Mouse (Mus musculus) G1E-ER4 (cell line): ENCODE measurements around the gene Smim6. TPM values are rescaled to one million over a fixed set of nuclear protein-coding genes. Genes with fewer than 3 reads are reported as not detected.

Experiments
- GATA1 ChIP-seq: IDR thresholded peaks from one replicate; pipeline ENCODE4 v1.8.0; 2012; ENCODE audit warnings: low read length, inconsistent platforms
- polyA plus RNA-seq: library from polyadenylated mRNA; stranded (reverse); fragments of >175 nt; gene quantifications from 2 replicates; pipeline ENCODE4 v1.2.3, GENCODE M21; 2012

The Smim6 gene
- polyA plus RNA-seq, 1 experiment, result not detected

DNA sequence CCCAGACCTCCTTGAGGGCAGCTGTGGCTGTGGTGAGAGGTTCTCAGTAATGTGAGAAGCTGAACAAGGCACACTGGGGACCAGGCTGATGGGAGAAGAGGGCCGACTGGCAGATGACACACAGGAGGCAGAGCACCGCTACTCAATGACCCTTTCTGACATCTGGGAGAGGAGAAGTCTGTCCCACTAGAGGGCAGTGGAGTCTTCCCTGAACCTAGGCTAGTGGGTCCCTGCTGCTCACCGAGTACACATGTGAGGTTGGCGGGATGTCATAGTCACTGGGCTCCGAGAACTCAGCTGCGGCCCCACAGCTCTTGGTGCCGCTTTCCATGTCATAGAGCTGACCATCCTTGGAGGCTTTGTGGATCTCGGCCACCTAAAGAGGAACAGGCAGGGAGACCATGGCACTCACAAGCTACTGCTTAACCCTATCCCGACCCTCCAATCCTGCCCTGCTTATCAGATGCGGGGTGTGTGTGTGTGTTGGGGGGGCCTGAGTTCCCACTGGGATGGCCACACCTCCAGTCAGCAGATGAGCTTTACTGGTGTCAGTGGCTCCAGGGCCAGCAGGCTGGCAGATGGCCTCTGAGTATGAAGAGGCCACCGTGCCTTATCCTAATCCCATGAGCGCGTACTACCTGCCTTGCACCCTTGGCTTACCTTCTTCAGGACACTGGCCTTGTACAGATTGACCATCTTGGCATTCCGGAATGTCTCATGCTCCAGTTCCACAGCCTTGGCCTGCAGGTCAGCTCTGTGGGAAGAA is 16.9 kb upstream of the Smim6 start:
- TF ChIP-seq GATA1, result no peak

DNA sequence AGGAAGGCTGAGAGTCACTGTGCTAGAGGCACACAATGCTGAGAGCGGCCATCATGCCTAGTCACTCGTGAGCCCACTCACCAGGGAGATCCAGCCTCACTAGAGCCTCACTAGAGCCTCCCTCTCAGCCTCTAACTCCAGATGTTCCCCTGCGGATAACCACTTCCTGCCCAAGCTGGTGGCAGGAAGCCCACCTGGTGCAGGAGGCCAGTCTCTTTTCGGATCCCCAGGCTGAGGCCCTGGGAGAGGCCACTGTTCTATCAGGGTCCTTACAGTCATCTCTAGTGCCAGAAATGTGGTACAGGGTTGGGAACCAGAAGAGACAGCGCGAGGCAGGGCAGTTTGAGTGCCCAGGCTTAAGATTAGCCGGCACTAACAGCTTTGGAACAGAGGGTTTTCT is 13.4 kb upstream of the Smim6 start:
- TF ChIP-seq GATA1, result no peak

DNA sequence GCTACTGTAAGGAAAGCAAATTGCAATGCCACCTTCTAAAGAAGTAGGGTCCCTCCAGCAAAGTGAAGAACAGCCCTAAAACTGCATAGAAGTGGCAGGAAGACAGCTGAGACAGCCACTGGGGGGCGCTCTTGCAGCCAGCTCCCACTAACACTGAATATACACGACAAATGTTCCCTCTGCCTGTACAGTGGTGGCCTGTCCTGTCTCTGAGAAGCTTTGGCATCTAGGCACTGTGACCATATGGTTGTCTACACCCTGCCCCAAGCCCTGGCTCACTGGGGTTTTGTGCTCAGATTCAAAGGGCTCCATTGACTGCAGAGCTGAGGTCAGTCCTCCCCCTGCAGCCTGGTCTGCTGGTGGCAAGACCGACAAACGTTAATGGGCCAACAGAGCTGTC is 12.9 kb upstream of the Smim6 start:
- no peak for TF ChIP-seq GATA1

DNA sequence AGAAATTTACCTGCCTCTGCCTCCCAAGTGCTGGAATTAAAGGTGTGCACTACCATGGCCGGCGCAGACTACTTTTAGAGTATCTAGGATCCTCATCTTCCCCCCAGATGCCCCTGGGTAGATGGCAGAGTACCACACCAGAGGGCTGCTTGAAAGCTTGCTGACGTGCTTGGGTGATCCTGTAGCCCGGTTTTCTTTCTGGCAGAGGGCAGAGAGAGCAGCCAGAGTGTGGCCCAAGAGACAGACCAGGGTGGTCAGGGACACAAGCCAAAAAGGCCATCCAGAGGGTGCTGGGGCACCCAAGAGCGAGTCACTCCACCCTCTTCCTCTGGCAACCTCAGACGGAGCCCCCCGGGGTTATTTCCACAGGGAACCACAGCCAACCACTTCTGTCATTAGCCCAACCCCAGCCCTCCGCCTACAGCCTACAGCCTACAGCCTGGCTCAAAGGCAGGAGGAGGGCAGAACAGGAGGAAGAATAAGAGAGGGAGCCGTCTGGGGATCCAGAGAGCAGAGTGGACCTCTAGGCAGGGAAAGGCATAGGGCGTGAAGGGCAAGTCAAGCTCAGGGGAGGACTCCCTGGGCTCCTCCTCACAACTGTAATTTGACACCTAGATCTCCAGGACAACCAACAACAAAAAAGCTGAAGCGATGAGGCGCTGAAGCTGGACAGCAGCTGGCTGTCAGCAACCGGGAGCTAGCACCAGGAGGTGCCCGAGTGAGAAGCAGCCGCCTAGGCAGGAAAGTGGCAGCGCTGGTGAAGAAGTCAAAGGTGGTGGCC is 12.1 kb upstream of the Smim6 start, which contains the start of gene Smim5:
TSS of gene Smim5 (plus strand) at position 481 of the 781 bp plus-strand sequence.
- no peak for TF ChIP-seq GATA1

DNA sequence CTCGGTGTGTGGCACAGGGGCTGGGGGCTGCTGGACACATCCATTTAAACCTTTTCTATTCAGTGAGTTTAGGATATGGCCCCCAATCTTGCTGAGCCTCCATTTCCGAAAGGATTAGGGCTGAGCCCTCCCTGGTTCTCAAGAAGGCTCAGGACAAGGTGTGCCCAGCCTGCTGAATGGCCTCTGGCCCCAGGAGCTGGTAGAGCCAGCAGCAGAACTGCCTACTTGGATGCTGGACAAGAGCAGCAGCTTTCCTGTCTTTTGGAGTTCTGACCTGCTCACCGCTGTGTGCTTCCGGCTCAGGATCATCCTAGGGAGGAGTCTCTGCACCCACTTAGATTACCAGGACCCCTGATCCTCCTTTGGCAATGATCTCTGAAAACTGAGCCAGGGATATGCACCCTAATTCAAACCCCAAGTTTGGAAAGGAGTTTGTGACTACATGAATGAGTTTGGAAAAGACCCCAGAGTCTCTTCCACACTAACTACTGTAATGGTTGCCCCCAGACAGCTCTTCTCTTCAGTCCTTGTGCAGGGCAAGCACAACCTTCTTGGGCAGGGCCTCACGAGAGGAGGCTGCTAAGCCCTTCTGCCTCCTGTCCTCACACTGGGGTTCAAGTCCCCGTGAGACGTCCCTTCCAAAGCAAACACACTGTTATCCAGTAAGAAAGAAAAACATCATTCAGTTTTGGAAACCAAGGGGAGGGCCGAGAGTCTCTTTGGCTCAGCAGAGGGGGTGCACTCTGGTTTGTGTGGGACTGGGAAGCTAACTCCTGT is 11.1 kb upstream of the Smim6 start:
- TF ChIP-seq GATA1, result no peak

DNA sequence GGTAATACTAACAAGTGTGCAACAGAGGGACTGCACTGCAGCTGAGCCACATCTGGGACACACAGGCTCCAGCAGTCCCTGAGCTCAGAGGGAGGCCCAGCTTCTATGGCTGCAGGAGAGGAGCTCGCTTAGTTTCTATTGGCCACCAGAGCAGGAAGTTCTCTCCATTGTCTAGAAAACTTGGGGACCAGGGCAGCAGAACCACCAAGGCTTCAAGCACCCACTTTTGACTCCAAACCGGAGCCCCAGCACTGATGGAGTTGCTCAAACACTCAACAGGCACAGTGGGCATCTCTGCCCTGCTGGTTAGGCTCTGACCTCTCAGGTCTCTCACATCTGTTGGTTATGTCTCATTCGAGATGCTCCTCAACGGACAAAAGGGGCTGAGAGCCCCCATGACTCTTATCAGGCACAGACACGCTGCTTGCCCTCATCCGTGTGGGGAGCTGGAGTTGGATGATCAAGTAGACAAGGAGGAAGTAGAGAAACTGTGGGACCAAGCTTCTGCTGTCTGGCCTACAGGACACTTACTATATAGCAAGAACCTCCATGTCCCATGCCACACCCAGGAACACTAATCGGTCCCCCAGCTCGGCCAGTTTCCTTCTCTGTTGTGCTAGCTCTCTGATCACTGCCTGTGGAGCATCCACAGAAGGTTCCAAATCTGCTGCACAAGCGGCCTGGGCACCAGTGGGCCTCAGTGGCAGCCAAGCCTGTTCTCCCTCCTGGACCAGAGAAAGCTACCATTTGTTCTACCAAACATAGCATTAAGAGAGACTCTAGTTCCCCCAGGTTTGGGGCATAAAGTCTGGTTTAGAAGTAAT is 10.3 kb upstream of the Smim6 start:
- TF ChIP-seq GATA1, result peak; percentile 45

DNA sequence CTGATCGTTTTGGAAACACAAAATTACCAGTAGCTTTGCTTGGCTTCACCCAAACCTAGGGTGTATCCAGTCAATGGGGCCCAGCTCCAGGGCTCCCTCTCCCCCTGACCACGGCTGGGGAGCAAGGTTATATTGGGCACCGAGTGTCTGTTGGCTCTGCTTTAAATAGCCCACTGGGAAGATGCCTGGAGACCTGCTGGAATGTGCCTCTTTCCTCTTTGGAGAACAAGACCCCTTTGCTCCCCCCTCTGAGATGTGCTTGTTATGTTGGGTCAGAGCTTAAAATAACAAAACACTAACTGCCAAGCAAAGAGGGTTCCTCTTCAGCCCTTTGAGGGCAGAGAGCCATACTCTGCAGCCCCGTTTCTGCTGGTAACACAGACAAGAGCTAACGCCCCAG is 9.6 kb upstream of the Smim6 start:
- no peak for TF ChIP-seq GATA1

DNA sequence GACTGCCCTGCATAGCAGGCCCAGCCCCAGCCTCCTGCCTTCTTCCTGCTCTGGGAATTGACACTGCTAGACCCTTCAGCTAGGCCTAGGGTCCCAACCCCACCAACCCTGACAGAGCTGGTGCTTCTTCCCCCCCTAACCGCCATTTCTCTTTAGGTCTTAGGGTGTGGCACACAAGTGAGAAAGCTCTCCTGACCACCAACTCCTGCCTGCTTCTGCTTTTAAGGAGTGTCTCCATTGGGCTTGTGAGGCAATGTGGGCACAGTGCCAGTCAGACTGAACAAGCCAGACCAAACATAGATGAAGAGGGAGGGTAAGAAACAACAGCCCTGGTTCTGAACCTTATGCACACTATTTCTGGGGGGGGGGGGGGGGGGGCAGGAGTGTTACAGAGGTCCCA is 9.0 kb upstream of the Smim6 start:
- TF ChIP-seq GATA1, result no peak

DNA sequence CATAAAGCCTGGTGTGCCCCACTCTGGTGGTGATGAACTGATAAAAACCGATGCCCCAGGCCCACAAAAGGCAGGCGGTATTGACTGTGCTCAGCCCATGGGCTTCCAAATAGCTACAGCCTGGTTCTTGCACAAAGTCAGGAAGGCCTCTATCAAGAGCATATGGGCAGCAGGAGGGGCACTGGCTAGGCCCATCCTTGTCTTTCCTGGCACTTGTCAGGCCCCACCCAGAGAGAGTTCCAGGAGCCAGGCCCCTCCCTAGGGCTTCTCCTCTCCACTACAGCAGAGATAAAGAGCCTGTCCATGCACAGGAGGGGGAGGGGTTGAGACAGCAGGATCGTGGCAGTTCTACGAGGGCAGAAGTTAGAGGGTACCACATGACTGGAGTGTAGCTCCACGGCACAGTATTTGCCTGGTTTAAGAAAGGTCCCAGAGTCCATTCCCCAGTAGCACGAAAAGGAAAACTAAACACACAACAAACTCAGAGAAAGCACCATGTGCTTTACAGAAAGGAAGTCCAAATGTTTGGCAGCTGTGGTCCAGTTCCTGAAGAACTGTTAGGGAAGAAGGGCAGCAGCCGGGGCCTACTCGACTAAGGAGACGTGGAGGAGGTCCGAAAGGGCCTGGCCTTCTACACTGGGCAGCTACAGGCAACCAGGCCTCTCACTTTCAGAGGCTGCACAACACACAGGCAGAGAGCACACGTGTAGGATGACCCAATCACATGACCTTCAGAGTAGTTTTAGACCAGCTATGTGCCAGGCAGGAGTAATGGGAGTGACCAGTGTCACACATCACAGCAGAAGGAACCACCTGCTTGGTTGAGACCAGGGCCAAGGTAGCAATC is 8.2 kb upstream of the Smim6 start:
- no peak for TF ChIP-seq GATA1

DNA sequence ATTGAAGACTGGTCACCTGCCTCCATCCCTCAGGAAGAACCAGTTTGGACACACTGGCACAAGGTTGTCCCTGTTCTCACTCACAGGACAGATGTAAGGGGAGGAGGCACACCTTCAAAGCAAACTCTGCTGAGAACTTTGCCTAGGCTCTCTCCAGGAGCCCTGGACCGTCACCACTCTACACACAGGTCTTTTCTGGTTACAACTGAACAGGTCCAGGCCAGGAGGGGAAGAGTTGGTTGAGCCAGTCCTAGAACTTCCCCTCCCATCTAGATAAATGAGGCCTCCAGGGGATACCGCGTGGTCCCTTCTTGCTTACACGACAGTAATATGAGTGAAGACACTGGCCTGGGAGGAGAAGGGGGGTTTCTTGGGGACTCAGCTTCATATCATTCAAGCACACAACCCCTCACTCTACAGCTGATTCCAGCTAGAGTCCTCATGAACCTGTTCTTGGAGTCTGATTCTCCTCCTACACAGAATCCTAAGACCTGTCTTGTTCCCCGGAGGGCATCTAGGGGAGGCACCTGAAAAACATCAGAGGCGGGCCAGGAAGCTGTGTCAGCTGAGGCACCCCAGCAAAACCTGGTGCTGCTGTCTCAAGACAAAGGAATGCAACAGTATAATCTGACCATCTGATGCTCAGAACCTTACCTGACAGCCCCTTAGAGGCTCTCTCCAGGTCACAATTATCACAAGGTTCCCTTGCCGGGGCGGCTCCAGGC is 7.4 kb upstream of the Smim6 start:
- TF ChIP-seq GATA1, result no peak

DNA sequence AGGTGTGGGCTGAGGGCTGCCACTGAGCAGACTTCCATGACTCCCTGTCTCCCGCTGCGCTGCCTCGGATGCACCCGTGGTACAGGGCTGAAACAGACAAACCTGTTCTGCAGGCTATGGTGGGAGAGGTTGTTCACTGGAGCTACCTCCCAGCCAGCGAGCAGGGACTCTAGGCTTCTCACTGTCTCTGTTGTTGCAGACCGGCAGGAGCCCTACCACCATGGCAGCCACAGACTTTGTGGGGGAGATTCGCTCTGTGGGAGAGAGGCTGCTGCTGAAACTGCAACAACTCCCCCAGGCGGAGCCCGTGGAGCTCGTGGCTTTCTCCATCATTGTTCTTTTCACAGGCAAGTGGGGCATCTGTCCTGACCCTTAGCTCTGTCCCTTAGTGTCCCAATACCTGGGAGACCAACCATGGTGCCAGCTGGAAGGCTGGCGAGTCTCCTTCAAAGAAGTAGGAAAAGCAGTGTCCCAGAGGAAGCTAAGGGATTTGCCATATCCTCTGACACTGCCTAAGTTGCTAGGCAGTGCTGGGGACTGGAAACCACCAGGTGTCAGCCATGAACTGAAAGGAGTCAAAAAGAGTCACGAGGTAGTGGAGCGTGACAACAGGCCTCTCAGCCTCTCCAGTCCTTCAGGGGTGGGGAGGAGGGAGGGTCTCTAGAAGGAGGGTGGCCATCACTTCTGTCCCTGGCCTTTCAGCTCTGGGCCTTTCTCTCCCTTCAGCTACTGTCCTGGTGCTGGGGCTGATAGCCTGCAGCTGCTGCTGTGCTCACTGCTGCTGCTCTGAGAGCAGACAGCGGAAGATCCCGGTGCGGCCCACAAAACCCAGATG is 6.6 kb upstream of the Smim6 start:
- TF ChIP-seq GATA1, result no peak

DNA sequence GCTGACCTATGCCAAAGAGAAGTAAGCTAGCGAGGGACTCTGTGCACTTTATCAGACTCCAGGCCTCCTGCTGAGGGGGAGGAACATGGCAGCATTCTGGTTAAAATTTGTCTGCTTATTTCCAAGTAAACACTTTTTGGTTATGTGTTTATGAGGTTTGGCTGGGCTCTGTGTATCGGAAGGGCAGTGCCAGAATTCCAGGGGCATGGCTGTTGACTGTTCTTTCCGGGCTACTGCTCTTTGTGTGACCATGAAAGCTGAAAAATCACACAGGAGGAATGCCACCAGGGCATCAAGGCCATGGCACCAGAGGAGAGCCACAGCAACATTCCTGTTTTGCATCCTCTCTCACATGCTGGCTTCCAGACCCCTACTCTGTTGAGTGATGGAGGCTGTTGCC is 5.7 kb upstream of the Smim6 start:
- no peak for TF ChIP-seq GATA1

DNA sequence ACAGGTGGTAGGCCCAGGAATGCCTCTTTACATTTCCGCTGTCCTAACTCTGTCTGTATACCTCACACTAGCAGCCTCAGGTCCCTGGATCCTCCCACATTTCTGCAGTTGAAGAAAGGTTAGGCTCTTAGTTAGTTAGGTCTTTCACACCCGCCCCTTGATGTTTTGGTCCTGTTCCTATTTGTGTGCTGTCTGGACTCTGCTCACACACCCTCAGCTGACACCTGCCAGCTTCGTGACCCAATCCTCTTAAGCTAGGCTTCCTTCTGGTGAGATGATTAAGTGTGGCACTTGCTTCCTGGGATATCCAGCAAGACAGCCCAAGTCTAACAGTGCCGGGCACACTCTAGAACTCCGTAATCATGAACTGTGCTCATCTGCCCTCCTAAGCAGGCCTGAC is 5.3 kb upstream of the Smim6 start:
- TF ChIP-seq GATA1, result no peak

DNA sequence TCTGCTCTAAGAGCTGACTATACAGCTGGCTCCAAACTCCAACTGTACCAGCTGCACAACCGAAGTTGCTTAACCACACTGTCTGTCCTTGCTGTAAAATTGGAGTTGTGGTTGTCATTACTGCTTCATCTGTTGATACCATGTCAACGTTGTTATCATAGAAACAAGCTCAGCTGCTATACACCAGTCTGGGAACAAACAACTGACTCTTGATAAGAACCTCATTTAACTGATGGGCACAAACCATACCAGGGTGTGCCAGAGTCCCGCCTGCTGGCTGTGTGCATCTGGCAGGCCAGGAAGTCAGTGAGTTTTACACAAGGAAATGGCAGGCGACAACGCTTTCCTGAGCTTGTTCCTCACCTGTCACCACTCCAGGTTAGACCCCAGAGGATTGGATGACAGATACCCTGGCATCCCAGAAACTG is 669 bp upstream of the Smim6 start:
- TF ChIP-seq GATA1, result peak; percentile 98
